Mouse (Mus musculus): ENCODE data around the gene Megf11. TPM values are rescaled to one million over a fixed set of nuclear protein-coding genes. Genes with fewer than 3 reads are reported as not detected.

The Megf11 gene
- total and polyA plus RNA-seq, 3 experiments: 0.08 to 0.93 TPM; not detected in 1

DNA sequence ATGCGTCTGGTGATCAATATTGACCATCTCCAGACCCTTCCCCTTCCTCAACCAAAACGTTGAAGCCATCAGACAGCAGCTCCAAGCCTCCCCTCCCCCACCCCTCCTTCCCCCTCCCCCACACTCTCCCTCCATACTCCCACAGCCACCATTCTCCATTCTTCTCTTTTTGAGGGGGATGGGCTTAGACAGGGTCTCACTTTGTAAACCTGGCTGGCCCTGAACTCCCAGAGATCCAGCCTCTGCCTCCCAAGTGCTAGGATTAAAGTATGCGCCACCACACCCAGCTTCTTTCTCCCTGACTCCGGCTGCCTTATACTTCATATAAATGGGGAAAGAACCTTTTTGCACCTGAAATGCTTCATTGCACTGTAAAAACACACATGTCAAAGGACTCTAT, 166.6 kb downstream of the Megf11 start:
- Histone ChIP-seq H3K36me3 (ENCODE audit: control insufficient read depth in 1 of 2, insufficient read depth in 2 of 2, low read length in 2 of 2) (no peaks in the 10 kb centered on the region), H3K9me3 (replicated peaks; ENCODE audit: insufficient read depth, low read length) (no peaks in the 10 kb centered on the region), H3K4me3 (ENCODE audit: control insufficient read depth in 1 of 2, insufficient read depth in 1 of 2, low read depth in 2 of 2, low read length in 2 of 2) (no peak overlapping the region), H3K79me2 (ENCODE audit: control insufficient read depth, insufficient read depth, low read length, poor library complexity) (no peaks in the 10 kb centered on the region), H3K27me3 (ENCODE audit: control insufficient read depth in 1 of 2, insufficient read depth in 2 of 2, low read length in 2 of 2) (peaks cover 14 to 19% of the 10 kb centered on the region in 2 experiments), H3K9ac (ENCODE audit: control insufficient read depth, low read depth, low read length, poor library complexity, severe bottlenecking) (no peak overlapping the region), H3K4me1 (ENCODE audit: control insufficient read depth in 1 of 2, insufficient read depth in 2 of 2, low read length in 2 of 2) (no peaks in the 10 kb centered on the region), H3K27ac (ENCODE audit: control insufficient read depth, low read depth, low read length) (no peak overlapping the region)
- TF ChIP-seq CTCF (IDR thresholded peaks at IDR 0.05 in 2 of 3, conservative IDR thresholded peaks at IDR 0.05 in 1 of 3; ENCODE audit: control insufficient read depth in 1 of 3, insufficient read depth in 1 of 3, low read depth in 2 of 3, low read length in 3 of 3, poor library complexity in 1 of 3, severe bottlenecking in 1 of 3): no peak
- no peak for TF ChIP-seq JUND (IDR thresholded peaks at IDR 0.05; ENCODE audit: low read depth, low read length)
- TF ChIP-seq KAT2A (conservative IDR thresholded peaks at IDR 0.05; ENCODE audit: low read depth, low read length): no peak
- no peak for TF ChIP-seq ELF1 (IDR thresholded peaks at IDR 0.05; ENCODE audit: low read depth, low read length)
- no peak for TF ChIP-seq EP300 (IDR thresholded peaks at IDR 0.05; ENCODE audit: low read depth in 1 of 2, low read length in 2 of 2)
- no peak for TF ChIP-seq HCFC1 (IDR thresholded peaks at IDR 0.05; ENCODE audit: low read depth, low read length)
- TF ChIP-seq ZMIZ1 (IDR thresholded peaks at IDR 0.05; ENCODE audit: low read depth, low read length): no peak
- TF ChIP-seq NRF1 (IDR thresholded peaks at IDR 0.05; ENCODE audit: insufficient read depth, low read depth, low read length, poor library complexity, severe bottlenecking): no peak
- no peak for TF ChIP-seq NELFE (IDR thresholded peaks at IDR 0.05; ENCODE audit: low read depth, low read length)
- TF ChIP-seq TBP (IDR thresholded peaks at IDR 0.05; ENCODE audit: low read depth, low read length): no peak
- DNase-seq (ENCODE audit: low read depth, low spot score): no peak

DNA sequence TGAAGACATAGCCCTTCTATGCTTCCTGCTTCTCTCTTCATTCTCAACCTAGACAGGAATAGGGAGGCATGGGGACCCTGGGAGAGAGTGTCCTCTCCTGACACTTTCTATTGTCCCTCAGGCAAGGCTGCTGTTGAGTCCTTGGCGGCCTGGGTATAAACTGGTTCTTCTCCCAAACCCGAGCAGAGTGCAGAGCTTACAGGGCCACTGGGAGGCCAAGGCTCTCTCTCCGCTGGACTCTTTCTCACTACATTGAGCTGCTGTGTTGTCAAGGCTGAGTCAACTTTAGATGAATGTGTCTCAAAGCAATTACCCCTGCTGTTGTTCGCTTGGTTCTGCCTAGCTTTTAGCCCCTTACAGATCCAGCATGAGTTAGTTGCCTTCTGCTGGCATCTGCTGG, 168.0 kb downstream of the Megf11 start:
- TF ChIP-seq ZNF384 (IDR thresholded peaks at IDR 0.05; ENCODE audit: low read depth, low read length): no peak
- TF ChIP-seq RAD21 (IDR thresholded peaks at IDR 0.05; ENCODE audit: low read depth, low read length): no peak
- TF ChIP-seq GABPA (IDR thresholded peaks at IDR 0.05; ENCODE audit: low read depth, low read length): no peak
- no peak for TF ChIP-seq MAFK (IDR thresholded peaks at IDR 0.05; ENCODE audit: borderline replicate concordance, low read depth, low read length)
- TF ChIP-seq NELFE (IDR thresholded peaks at IDR 0.05; ENCODE audit: low read depth, low read length): no peak
- no peak for TF ChIP-seq JUND (IDR thresholded peaks at IDR 0.05; ENCODE audit: low read depth, low read length)
- no peak for TF ChIP-seq TBP (IDR thresholded peaks at IDR 0.05; ENCODE audit: low read depth, low read length)
- TF ChIP-seq ELF1 (IDR thresholded peaks at IDR 0.05; ENCODE audit: low read depth, low read length): no peak
- TF ChIP-seq ZC3H11A (IDR thresholded peaks at IDR 0.05; ENCODE audit: low read depth, low read length): no peak
- no peak for TF ChIP-seq TCF12 (IDR thresholded peaks at IDR 0.05; ENCODE audit: low read depth, low read length)
- TF ChIP-seq MYB (IDR thresholded peaks at IDR 0.05; ENCODE audit: low read depth, low read length): no peak
- Histone ChIP-seq H3K27me3 (ENCODE audit: control insufficient read depth in 1 of 2, insufficient read depth in 2 of 2, low read length in 2 of 2) (peaks cover 11 to 12% of the 10 kb centered on the region in 2 experiments), H3K4me1 (ENCODE audit: control insufficient read depth in 1 of 2, insufficient read depth in 2 of 2, low read length in 2 of 2) (peaks cover 0 to 6% of the 10 kb centered on the region in 2 experiments; a peak in 1 of 4 replicates), H3K9me3 (replicated peaks; ENCODE audit: insufficient read depth, low read length) (no peaks in the 10 kb centered on the region), H3K27ac (ENCODE audit: control insufficient read depth, low read depth, low read length) (no peak overlapping the region), H3K9ac (ENCODE audit: control insufficient read depth, low read depth, low read length, poor library complexity, severe bottlenecking) (no peak overlapping the region), H3K4me3 (ENCODE audit: control insufficient read depth in 1 of 2, insufficient read depth in 1 of 2, low read depth in 2 of 2, low read length in 2 of 2) (no peak overlapping the region), H3K79me2 (ENCODE audit: control insufficient read depth, insufficient read depth, low read length, poor library complexity) (no peaks in the 10 kb centered on the region), H3K36me3 (ENCODE audit: control insufficient read depth in 1 of 2, insufficient read depth in 2 of 2, low read length in 2 of 2) (no peaks in the 10 kb centered on the region)
- no peak for DNase-seq (ENCODE audit: low read depth, low spot score)
